Mouse (Mus musculus) limb, embryonic 14.5 days (tissue): ENCODE data around the gene Rufy3. TPM values are rescaled to one million over a fixed set of nuclear protein-coding genes. Genes with fewer than 3 reads are reported as not detected.

Experiments
- ATAC-seq: fragments of 200-750 bp; cut with Nextera tagmentation; 2 replicates; pipeline ENCODE4 v1.8.0; 2017; ENCODE audit warnings: low read depth, moderate number of reproducible peaks, moderate TSS enrichment; ENCODE audit not compliant: low FRiP score
- DNase-seq: peaks from one replicate; pipeline ENCODE4 v3.0.0-alpha.2; 2015; ENCODE audit warnings: low spot score
- H3K27ac ChIP-seq: fragments of 300-500 bp; sonication (generic); replicated peaks from 2 replicates; pipeline ENCODE4 v1.5.1; 2014; ENCODE audit warnings: low read depth, mild to moderate bottlenecking, low read length, moderate library complexity, mixed read lengths
- H3K27me3 ChIP-seq: fragments of 300-500 bp; sonication (generic); 2 replicates; pipeline ENCODE4 v1.6.1; 2014; ENCODE audit warnings: low read length, mixed read lengths; ENCODE audit not compliant: control insufficient read depth, insufficient read depth
- H3K36me3 ChIP-seq: fragments of 300-500 bp; sonication (generic); 2 replicates; pipeline ENCODE4 v1.6.1; 2014; ENCODE audit warnings: mild to moderate bottlenecking, low read length, moderate library complexity, mixed read lengths; ENCODE audit not compliant: control insufficient read depth, insufficient read depth
- H3K4me1 ChIP-seq: fragments of 300-500 bp; sonication (generic); 2 replicates; pipeline ENCODE4 v1.6.1; 2014; ENCODE audit warnings: antibody characterized with exemption, low read length, mixed read lengths; ENCODE audit not compliant: control insufficient read depth, insufficient read depth
- H3K4me2 ChIP-seq: fragments of 300-500 bp; sonication (generic); replicated peaks from 2 replicates; pipeline ENCODE4 v1.6.1; 2014; ENCODE audit warnings: low read depth, mild to moderate bottlenecking, low read length, moderate library complexity; ENCODE audit not compliant: severe bottlenecking
- H3K4me3 ChIP-seq: fragments of 300-500 bp; sonication (generic); replicated peaks from 2 replicates; pipeline ENCODE4 v1.5.1; 2014; ENCODE audit warnings: low read length
- H3K9ac ChIP-seq: fragments of 300-500 bp; sonication (generic); 2 replicates; pipeline ENCODE4 v1.6.1; 2014; ENCODE audit warnings: mild to moderate bottlenecking, low read depth, low read length, moderate library complexity; ENCODE audit not compliant: severe bottlenecking
- H3K9me3 ChIP-seq: fragments of 300-500 bp; sonication (generic); 2 replicates; pipeline ENCODE4 v1.6.1; 2016; ENCODE audit warnings: low read length; ENCODE audit not compliant: control insufficient read depth
- POLR2A ChIP-seq: fragments of 200-500 bp; IDR thresholded peaks from 2 replicates; pipeline ENCODE4 v1.8.0; 2012; ENCODE audit warnings: inconsistent platforms, mild to moderate bottlenecking, moderate library complexity, borderline replicate concordance; ENCODE audit not compliant: insufficient read depth, insufficient read length; ENCODE audit errors: extremely low read depth
- WGBS: fragments of 180-500 bp; shearing (Covaris S2); extraction: QIAGEN DNeasy Blood & Tissue Kit; methylation state at CpG from one replicate; pipeline ENCODE4 v1.1.7; 2014; 5-methylcytosine and 5-hydroxymethylcytosine counted together
- polyA plus RNA-seq, 2 experiments: library from polyadenylated mRNA; depleted of rRNA in 1 of 2; stranded (reverse) in 1 of 2; unstranded in 1 of 2; fragments of >200 nt; fragmentation: Nextera tagmentation in 1 of 2; extraction: Ambion mirVana in 1 of 2; gene quantifications; 2 replicates each; pipeline versions ENCODE4 v1.2.1 to v1.2.3; 2012 to 2014

The Rufy3 gene
- polyA plus RNA-seq, 2 experiments = 9.6 to 15.0 TPM

- Histone ChIP-seq H3K9ac (no peak overlapping the region), H3K27me3 (no peaks in the 10 kb centered on the region), H3K4me3 (no peak overlapping the region), H3K4me1 (peaks cover 8% of the 10 kb centered on the region), H3K4me2 (no peak overlapping the region), H3K27ac (no peak overlapping the region), H3K36me3 (no peaks in the 10 kb centered on the region), H3K9me3 (no peaks in the 10 kb centered on the region)
- WGBS = 73% methylated on average over 5 of the region's 5 CpGs
- no peak for TF ChIP-seq POLR2A
- no peak for ATAC-seq
- no peak for DNase-seq
Measured at GRCm38 (mm10) chr5:88588481-88588880, 23.6 kb downstream of the Rufy3 start.

DNA sequence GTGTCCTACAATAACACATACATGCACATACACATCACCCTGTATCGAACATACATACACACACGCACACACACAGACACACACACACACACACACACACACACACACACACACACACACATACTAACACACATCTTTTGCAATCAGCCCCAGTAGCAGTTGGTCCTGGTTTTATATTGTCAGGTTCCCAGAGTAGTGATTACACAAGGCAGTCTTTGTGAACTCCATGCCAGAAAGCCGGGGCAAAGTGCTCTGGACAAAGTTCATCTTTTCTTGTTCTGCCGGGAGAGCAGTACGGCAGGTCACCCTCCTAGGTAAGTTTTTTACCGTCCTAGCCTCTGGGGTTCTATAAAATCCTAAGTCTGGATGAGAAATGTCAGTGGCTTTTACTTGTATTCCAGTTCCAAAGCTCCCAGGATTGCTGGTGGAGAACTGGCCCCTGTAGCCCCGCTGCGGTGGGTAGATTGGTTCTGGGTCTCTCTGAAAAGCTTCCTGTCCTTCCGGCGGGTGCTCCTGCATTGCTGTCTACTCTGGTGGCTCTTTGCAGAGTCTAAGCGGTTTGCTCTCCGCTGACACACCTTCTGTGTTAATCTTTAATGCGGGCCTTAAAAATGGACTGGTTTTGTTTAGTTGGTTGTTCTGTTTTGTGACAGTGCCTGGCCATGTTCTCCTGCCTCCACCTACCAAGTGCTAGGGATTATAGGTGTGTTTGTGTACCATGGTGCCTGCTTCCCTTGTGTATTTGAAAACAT lies 28.8 kb downstream of the Rufy3 start:
- DNase-seq (no peak), ATAC-seq (no peak)
- Histone ChIP-seq H3K27ac (no peak overlapping the region), H3K27me3 (no peaks in the 10 kb centered on the region), H3K9me3 (no peaks in the 10 kb centered on the region), H3K4me1 (no peaks in the 10 kb centered on the region), H3K9ac (no peak overlapping the region), H3K4me3 (no peak overlapping the region), H3K36me3 (no peaks in the 10 kb centered on the region), H3K4me2 (no peak overlapping the region)
- TF ChIP-seq POLR2A = no peak
- 85% methylated on average over 13 of the region's 13 CpGs for WGBS

GRCm38 (mm10) chr5:88594173-88594569 lies 29.3 kb downstream of the Rufy3 start:
- no peak overlapping the region for H3K4me3 ChIP-seq
- 90% methylated on average over 7 of the region's 7 CpGs for whole genome bisulfite sequencing
- no peak overlapping the region for H3K4me2 ChIP-seq
- H3K9me3 ChIP-seq = no peaks in the 10 kb centered on the region
- H3K36me3 ChIP-seq = no peaks in the 10 kb centered on the region
- DNase-seq = no peak
- no peak overlapping the region for H3K27ac ChIP-seq
- no peak for TF ChIP-seq POLR2A
- no peaks in the 10 kb centered on the region for H3K27me3 ChIP-seq
- H3K9ac ChIP-seq = no peak overlapping the region
- no peak for ATAC-seq
- no peaks in the 10 kb centered on the region for H3K4me1 ChIP-seq

DNA sequence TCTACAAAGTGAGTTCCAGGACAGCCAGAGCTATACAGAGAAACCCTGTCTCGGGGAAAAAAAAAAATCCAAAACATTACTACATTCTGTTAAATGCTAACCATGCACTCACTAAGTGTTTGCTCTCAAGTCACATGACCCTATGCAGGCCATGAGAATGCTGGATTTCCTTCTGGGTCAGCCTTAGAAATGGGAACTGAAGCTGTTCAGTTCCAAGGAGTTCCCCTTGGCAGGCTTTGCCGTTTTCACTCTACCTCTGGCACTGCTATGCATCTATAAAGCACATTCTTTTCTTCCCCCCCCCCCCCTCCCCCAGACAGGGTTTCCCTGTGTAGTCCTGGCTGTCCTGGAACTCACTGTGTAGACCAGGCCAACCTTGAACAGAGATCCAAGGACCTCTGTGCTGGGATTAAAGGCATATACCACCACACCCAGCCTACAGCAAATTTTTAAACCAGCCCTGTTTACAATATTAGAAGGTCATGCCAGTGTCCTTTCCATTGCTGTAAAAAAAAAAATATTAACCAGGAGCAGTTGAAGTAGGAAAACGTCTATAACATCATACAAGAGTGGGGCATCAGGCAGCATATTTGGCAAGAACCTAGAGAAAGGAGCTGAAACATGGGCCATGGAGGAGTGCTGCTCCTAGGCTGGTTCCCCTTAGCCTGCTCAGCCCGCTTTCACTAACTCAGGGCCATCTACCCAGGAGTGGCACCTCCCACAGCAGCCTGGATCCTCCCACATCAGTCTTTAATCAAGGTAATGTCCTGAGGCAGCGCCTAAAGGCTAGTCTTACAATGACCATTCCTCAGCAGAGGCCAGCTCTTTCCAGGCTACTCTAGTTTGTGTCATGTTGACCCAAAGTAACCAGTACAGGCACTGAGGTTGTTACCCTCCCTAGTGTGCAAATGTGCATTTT lies 31.0 kb downstream of the Rufy3 start:
- no peaks in the 10 kb centered on the region for H3K36me3 ChIP-seq
- H3K4me2 ChIP-seq = no peak overlapping the region
- no peaks in the 10 kb centered on the region for H3K9me3 ChIP-seq
- no peak for DNase-seq
- H3K27ac ChIP-seq = no peak overlapping the region
- no peak for TF ChIP-seq POLR2A
- 71% methylated on average over 5 of the region's 5 CpGs for WGBS
- H3K27me3 ChIP-seq = no peaks in the 10 kb centered on the region
- ATAC-seq = no peak
- H3K4me3 ChIP-seq = no peak overlapping the region
- no peaks in the 10 kb centered on the region for H3K4me1 ChIP-seq
- no peak overlapping the region for H3K9ac ChIP-seq

- Histone ChIP-seq H3K9ac (no peak overlapping the region), H3K4me2 (no peak overlapping the region), H3K27me3 (no peaks in the 10 kb centered on the region), H3K36me3 (no peaks in the 10 kb centered on the region), H3K4me1 (no peaks in the 10 kb centered on the region), H3K9me3 (no peaks in the 10 kb centered on the region), H3K4me3 (no peak overlapping the region), H3K27ac (no peak overlapping the region)
- no peak for TF ChIP-seq POLR2A
- ATAC-seq (no peak), DNase-seq (no peak)
- 84% methylated on average over 6 of the region's 6 CpGs for WGBS
Measured at GRCm38 (mm10) chr5:88598961-88599360, 34.1 kb downstream of the Rufy3 start.
